Mouse (Mus musculus): ENCODE results near the gene Cldn12.

Cldn12 gene

GRCm38 (mm10) chr5:5494269-5495005 lies 20.3 kb downstream of the Cldn12 start:
- DNase-seq (ENCODE audit: low read depth), result peak; percentile 72

GRCm38 (mm10) chr5:5492163-5492562 lies 22.6 kb downstream of the Cldn12 start:
- DNase-seq (ENCODE audit: low read depth), result no peak

- DNase-seq (ENCODE audit: low read depth), result peak; percentile 46
Measured at GRCm38 (mm10) chr5:5486071-5486470, 28.7 kb downstream of the Cldn12 start.

- no peak for DNase-seq (ENCODE audit: low read depth)
Measured at GRCm38 (mm10) chr5:5483254-5483858, 31.4 kb downstream of the Cldn12 start.

- peak; percentile 61 for DNase-seq (ENCODE audit: low read depth)
Measured at GRCm38 (mm10) chr5:5481662-5482061, 33.1 kb downstream of the Cldn12 start.

GRCm38 (mm10) chr5:5479043-5479442 lies 35.7 kb downstream of the Cldn12 start, which contains the start of gene 1700015F17Rik:
Gene 1700015F17Rik (minus strand): TSS chr5:5479143.
- DNase-seq (ENCODE audit: low read depth), result no peak

- no peak for DNase-seq (ENCODE audit: low read depth)
Measured at GRCm38 (mm10) chr5:5476133-5476532, 38.6 kb downstream of the Cldn12 start.

GRCm38 (mm10) chr5:5465256-5465655 lies 49.5 kb downstream of the Cldn12 start:
- peak; percentile 11 for DNase-seq (ENCODE audit: low read depth)

All from 416B (cell line).